Comparison of ENCODE assay signal across 8 mouse cellular contexts in genomic region chr5:123132308-123133071, GRCm38 (mm10). TPM values are rescaled to one million over a fixed set of nuclear protein-coding genes. Genes with fewer than 3 reads are reported as not detected.
DNase-seq lines count a peak whose midpoint lies in the region; ATAC-seq lines count a peak whose summit lies in the region.

Gene Rhof (minus strand): TSS chr5:123132692.

- peaks cover 50% of the 10 kb centered on the region for H3K4me1 ChIP-seq in embryonic facial prominence, embryonic 14.5 days (ENCODE audit: control insufficient read depth, insufficient read depth, low read length)
- H3K4me1 ChIP-seq in limb, embryonic 15.5 days: peaks cover 69% of the 10 kb centered on the region
- peaks cover 59% of the 10 kb centered on the region for H3K4me1 ChIP-seq in midbrain, embryonic 16.5 days (ENCODE audit: control insufficient read depth, insufficient read depth, low read length)

- H3K27me3 ChIP-seq in embryonic facial prominence, embryonic 14.5 days (replicated peaks; ENCODE audit: control insufficient read depth, insufficient read depth, low read length): no peaks in the 10 kb centered on the region
- H3K27me3 ChIP-seq in limb, embryonic 15.5 days: no peaks in the 10 kb centered on the region
- H3K27me3 ChIP-seq in midbrain, embryonic 16.5 days (ENCODE audit: control insufficient read depth, insufficient read depth, low read depth, low read length): no peaks in the 10 kb centered on the region

- no peaks in the 10 kb centered on the region for H3K9me3 ChIP-seq in embryonic facial prominence, embryonic 14.5 days (ENCODE audit: control insufficient read depth, low read length)
- H3K9me3 ChIP-seq in limb, embryonic 15.5 days: no peaks in the 10 kb centered on the region
- no peaks in the 10 kb centered on the region for H3K9me3 ChIP-seq in midbrain, embryonic 16.5 days (replicated peaks; ENCODE audit: control insufficient read depth, low read length, poor library complexity, severe bottlenecking)

- peak within 1 kb of the TSS; percentile 100 for H3K4me2 ChIP-seq in embryonic facial prominence, embryonic 14.5 days (ENCODE audit: low read depth, low read length)
- H3K4me2 ChIP-seq in limb, embryonic 15.5 days: peak within 1 kb of the TSS; percentile 89
- peak within 1 kb of the TSS; percentile 87 for H3K4me2 ChIP-seq in midbrain, embryonic 16.5 days (ENCODE audit: low read length)

- H3K36me3 ChIP-seq in embryonic facial prominence, embryonic 14.5 days (ENCODE audit: control insufficient read depth, insufficient read depth, low read length): peaks cover 20% of the 10 kb centered on the region; the same call in 1 of the 2 replicates
- 0 out of 2 replicates have a peak, but pooled peaks cover 8% of the 10 kb centered on the region for H3K36me3 ChIP-seq in limb, embryonic 15.5 days
- 0 out of 2 replicates have a peak, but pooled peaks cover 7% of the 10 kb centered on the region for H3K36me3 ChIP-seq in midbrain, embryonic 16.5 days (ENCODE audit: control insufficient read depth, insufficient read depth, low read length)

- peak; percentile 97 for DNase-seq in 416B (ENCODE audit: low read depth)
- DNase-seq in adrenal gland, postnatal 36 days: peak; percentile 86 to 94
- DNase-seq in embryonic facial prominence, embryonic 14.5 days (ENCODE audit: low spot score): peak; percentile 89
- peak; percentile 80 for DNase-seq in heart, adult 8-10 months (ENCODE audit: low spot score)
- peak; percentile 84 for DNase-seq in kidney, adult 9 months
- DNase-seq in spleen, postnatal 36 days (ENCODE audit: low spot score in 2 of 2): peak; percentile 92 to 93

- peak within 1 kb of the TSS; percentile 64 for H3K9ac ChIP-seq in embryonic facial prominence, embryonic 14.5 days (ENCODE audit: low read depth, low read length)
- peak within 1 kb of the TSS; percentile 45; the same call in 1 of the 2 replicates for H3K9ac ChIP-seq in limb, embryonic 15.5 days
- H3K9ac ChIP-seq in midbrain, embryonic 16.5 days (ENCODE audit: low read depth, low read length): peak within 1 kb of the TSS; percentile 100

- peak within 1 kb of the TSS; percentile 100 for H3K27ac ChIP-seq in embryonic facial prominence, embryonic 14.5 days (replicated peaks; ENCODE audit: low read depth, low read length)
- peak within 1 kb of the TSS; percentile 100 for H3K27ac ChIP-seq in limb, embryonic 15.5 days
- H3K27ac ChIP-seq in midbrain, embryonic 16.5 days (ENCODE audit: low read length): peak within 1 kb of the TSS; percentile 100

- 4% methylated on average over 25 of the region's 44 CpGs for WGBS in embryonic facial prominence, embryonic 14.5 days
- 2% methylated on average over 44 of the region's 44 CpGs for WGBS in limb, embryonic 15.5 days
- WGBS in midbrain, embryonic 16.5 days: 2% methylated on average over 44 of the region's 44 CpGs

- peak within 1 kb of the TSS; percentile 43 for H3K4me3 ChIP-seq in embryonic facial prominence, embryonic 14.5 days (ENCODE audit: low read depth, low read length)
- H3K4me3 ChIP-seq in limb, embryonic 15.5 days: peak within 1 kb of the TSS; percentile 88
- peak within 1 kb of the TSS; percentile 40 for H3K4me3 ChIP-seq in midbrain, embryonic 16.5 days (ENCODE audit: low read depth, low read length)

- ATAC-seq in embryonic facial prominence, embryonic 14.5 days (ENCODE audit: low read depth): peak; percentile 34
- peak; percentile 31; the same call in 1 of the 2 replicates for ATAC-seq in limb, embryonic 15.5 days (ENCODE audit: insufficient number of reproducible peaks, low FRiP score, low TSS enrichment, low read depth)
- ATAC-seq in midbrain, embryonic 16.5 days: peak; percentile 59

RNA-seq across cellular contexts. Expression of gene Rhof, which starts in this region (rescaled TPM):
- total RNA-seq in adrenal gland, postnatal 36 days (2021): 1 to 10 TPM; 1.2 to 1.4 TPM
- polyA plus RNA-seq in embryonic facial prominence, embryonic 14.5 days (2014; fragmentation: Nextera tagmentation; extraction: Ambion mirVana): 4.1 and 5.2 TPM in 2 replicates
- 1 to 10 TPM in 1 of 4 experiments, under 1 TPM in 3; 0.38 to 1.7 (median 0.68) TPM for total RNA-seq in heart, adult 8-10 months (2022)
- 4.9 and 5.7 TPM in 2 replicates for polyA plus RNA-seq in limb, embryonic 15.5 days (2015; fragmentation: Nextera tagmentation; extraction: Ambion mirVana)
- polyA plus RNA-seq in midbrain, embryonic 16.5 days (2015; fragmentation: Nextera tagmentation; extraction: Ambion mirVana): 13.9 and 21.4 TPM in 2 replicates

Comparison
In these comparisons a context has a peak if more than half of its experiments do, and no peak if none do; other contexts are left out.
1. Peak in every context shown above with its lines: DNase-seq, ATAC-seq, H3K4me3 ChIP-seq and H3K27ac ChIP-seq.
2. H3K9ac ChIP-seq: peak in every context shown above with its lines; median percentile 100 in midbrain, embryonic 16.5 days; 64 in embryonic facial prominence, embryonic 14.5 days; 45 in limb, embryonic 15.5 days.